Mouse (Mus musculus): ENCODE results near the gene Ppp1r15b.

Ppp1r15b gene

DNA sequence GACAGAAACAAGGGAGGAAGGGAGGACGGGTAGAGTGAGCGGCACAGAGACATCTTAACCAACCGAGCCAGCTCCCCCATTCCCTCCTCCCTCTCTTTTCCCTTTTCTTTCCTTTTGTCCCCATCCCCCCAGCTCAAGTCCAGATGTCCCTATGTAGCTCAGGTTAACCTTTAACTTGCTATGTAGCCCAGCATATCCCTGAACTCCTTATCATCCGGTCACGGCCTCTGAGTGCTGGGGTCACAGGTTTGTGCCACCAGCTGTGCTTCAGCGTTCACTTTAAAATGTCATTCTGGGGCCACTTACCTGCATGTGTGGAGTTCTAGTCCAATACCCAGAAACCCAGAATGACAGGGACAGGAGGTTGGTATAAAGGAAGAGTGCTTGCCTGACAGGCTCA, 6.8 kb upstream of the Ppp1r15b start:
- no peak for DNase-seq

DNA sequence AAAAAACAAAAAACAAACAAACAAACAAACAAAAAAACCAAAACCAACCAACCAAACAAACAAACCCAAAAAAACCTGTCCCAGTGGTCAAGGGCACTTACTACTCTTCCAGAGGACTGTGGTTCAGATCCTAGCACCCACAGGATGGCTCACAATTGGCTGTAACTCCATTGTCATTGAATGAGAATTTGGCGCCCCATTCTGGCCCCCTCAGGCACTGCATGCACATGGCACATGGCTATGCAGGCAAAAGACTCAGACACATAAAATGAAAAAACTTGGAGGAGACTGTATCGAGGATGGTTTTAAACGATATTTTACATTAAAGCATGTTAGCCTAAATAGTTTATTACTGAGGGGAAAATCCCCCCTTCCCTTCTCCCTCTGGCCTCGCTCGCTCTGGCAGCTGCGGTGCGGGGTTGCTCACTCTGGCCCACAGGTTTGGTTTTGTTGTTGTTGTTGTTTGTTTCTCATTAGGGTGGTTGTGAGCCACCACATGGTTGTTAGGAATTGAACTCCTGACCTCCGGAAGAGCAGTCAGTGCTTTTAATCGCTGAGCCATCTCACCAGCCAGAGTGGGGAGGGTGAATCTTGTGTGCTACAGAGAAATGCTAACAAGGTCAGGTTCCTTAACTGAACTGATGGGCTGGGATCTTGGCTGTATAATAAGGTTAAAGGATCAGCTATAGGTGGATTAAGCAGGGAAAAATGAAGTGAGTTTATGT, 5.1 kb upstream of the Ppp1r15b start:
- DNase-seq = no peak

DNA sequence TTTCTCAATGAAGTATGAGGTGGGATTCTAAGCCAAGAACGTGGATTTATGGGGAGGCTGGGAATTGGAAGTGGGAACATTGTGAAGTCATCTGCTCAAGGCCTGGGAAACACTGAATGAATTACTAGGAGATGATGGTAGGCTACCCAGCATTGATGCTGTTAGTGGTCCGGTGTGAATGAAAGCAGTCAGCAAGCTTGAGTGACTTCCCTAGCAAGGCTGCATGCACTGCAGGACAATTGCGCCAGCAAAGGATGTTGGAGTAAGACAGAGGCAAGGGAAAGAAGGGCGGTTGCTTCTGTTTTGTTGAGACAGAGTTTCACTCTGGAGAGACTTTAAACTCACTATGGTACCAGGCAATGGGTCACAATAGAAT, 4.6 kb upstream of the Ppp1r15b start:
- DNase-seq = no peak

DNA sequence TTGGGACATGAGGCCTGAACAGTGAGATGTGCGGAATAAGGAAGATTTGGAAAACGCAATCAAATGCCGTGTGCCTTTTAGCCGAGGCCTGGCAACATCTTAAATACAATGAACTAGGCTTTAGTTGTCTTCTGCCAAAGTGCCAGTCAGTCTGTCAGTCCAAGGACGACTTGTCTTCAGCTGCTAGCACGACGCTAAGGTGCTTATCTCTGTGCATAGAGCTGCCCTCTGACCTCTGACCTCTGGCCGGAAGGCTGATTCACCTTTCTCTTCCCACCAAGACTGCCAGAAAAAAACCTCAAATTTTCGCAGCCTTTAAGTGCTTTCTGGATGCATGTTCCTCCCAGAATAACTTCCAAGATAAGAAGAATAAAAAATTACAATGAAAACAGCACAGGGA, 3.6 kb upstream of the Ppp1r15b start:
- DNase-seq = no peak

DNA sequence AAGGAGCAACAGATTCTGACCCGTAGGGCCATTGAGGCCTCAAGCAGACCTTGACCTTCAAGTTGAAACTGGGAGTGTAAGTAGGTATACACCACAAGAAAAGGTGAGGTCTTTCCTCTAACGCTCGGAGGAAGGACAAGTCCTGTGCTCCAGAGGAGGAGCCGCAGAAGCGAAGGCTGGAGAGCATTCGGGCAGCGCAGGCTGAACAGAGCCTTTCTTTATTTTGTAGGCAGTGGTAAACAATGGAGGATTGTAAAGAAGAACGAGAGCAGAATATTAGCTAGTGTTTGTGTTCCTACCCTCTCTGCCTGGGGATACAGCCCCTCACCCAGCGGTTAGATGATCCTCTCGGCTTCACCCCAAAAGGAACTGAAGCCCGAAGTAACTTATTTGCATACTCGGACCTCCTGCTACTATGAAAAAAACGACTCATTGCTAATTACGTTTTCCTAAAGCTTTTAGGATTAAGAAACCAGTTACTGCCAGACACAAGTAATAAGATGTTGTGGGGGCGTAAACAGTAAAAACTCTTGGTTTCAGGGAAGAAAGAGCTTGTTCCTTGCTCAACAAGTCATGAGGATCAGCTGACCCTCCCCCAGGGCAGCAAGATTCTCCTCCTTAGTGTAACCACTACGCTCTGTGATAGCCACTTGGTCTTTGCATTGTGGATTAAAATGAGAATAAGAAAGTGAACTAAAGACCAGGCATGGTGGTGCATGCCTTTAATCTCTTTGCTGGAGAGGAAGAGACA, 1.3 kb upstream of the Ppp1r15b start:
- no peak for DNase-seq

DNA sequence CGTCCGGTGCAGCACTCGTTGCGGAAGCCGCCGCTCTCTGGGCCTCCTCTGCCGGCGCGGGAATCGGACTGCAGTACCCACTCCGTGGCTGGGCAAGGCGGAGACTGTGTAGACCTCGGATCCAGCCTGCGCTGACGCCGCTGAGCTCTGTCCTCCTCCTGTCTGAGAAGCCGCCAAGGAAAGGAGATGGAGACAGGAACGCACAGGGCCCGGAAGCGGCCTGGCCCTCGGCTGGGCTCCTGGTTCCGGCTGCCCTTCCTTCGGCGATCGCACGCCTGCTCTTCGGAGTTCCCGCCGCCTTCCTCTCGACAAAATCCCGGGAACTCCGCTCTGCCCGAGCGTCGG, 590 bp downstream of the Ppp1r15b start:
- DNase-seq = no peak

DNA sequence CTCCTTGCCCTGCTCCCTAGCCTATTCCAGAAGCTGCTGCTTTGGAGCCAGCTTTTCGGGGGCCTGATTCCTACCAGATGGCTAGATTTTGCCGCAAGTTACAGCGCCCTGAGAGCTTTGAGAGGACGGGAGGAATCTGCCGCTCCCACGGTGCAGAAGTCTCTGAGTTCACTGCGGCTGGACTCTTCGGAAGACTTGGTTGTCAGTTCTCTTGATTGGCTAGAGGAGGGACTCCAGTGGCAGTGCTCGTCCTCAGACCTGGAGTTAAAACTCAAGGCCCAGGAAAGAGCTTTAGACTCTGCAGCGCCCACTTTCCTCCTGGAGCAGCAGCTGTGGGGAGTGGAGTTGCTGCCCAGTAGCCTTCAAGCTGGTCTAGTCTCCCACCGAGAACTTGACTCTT, 993 bp downstream of the Ppp1r15b start:
- peak; percentile 8 for DNase-seq

DNA sequence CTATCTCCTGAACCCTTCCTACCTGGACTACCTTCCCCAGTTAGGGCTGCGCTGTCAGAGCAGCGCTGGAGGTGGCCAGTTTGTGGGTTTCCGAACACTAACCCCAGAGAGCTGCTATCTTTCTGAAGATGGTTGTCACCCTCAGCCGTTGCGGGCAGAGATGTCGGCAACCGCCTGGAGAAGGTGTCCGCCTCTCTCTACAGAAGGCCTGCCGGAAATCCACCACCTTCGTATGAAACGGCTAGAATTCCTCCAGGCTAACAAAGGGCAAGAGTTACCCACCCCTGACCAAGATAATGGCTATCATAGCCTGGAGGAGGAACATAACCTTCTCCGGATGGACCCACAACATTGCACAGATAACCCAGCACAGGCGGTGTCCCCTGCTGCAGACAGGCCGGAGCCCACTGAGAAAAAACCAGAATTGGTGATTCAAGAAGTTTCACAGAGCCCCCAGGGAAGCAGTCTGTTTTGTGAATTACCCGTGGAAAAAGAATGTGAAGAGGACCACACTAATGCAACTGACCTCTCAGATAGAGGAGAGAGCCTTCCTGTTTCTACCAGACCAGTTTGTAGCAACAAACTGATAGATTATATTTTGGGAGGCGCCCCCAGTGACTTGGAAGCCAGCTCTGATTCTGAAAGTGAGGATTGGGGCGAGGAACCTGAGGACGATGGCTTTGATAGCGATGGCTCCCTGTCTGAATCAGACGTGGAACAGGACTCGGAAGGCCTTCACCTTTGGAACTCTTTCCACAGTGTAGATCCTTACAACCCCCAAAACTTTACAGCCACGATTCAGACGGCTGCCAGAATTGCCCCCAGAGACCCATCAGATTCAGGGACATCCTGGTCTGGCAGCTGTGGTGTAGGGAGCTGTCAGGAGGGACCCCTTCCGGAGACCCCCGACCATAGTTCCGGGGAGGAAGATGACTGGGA, 1.7 kb downstream of the Ppp1r15b start:
- no peak for DNase-seq

DNA sequence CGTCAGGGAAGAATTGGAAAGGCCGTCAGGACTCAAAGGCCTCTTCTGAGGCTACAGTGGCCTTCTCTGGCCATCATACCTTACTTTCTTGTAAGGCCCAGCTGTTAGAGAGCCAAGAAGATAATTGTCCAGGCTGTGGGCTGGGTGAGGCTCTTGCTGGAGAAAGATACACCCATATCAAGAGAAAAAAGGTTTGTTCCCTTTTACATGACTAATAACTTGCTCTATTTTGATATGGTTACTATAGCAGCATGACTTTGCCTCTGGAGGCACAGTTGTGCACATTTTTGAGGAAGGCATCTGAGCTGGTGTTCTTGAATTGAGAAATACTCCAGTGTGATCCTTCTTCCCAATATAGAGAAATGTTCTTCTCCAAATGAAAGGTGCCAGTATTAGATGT, 2.5 kb downstream of the Ppp1r15b start:
- no peak for DNase-seq

DNA sequence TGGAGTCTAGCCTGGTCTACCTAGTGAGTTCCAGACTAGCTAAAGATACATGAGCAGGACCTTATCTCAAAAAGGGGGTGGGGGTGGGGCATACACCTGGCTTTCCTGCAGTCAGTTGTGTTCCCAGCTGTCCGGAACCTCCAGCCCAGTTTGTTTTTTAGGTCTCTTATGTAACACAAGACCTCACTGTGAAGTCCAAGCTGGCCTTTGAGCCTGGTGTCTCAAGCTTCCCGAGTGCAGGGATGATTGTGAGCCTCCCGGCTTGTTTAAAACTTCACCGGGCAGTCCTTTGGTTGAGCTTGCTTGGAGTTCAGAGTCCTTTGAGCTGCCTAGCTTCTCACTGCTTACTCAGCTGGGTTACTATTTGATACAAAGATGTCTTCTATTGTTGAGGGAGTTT, 3.1 kb downstream of the Ppp1r15b start:
- no peak for DNase-seq

DNA sequence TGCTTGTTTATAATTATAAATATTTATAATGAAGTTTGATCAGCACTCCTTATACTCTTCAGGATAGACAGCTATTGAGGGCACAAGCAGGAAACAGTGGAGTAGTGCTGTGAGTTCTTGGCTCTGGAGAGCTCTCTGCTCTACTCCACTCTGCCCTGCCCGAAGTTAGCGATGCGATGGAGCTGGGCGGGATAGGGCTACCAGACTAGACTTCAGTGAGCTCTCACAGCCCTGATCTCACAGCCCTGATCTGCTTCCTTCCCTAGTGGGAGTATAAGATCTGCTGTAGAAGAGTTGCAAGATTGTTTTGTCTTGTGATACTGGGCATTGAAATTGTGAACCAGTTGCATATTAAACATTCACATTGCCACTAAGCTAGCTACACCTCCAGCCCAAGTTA, 3.9 kb downstream of the Ppp1r15b start:
- DNase-seq = no peak

DNA sequence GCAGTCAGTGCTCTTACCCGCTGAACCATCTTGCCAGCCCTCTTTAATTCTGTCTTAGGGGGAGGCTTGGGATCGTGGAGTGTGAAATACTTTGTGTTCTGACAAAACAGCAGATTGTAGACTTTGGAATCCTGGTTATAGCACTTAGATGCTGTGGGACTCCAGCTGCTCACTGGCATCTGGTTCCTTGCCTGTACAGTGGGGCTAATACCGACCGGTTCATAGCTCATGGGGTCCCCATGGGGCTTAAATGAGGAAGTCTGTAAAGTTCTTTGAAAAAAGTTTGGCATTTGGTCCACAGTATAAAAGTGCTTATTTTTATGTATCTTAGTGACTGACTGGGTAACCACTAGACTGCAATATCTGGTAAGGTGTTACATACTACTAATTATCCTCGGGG, 4.9 kb downstream of the Ppp1r15b start:
- DNase-seq = no peak

DNA sequence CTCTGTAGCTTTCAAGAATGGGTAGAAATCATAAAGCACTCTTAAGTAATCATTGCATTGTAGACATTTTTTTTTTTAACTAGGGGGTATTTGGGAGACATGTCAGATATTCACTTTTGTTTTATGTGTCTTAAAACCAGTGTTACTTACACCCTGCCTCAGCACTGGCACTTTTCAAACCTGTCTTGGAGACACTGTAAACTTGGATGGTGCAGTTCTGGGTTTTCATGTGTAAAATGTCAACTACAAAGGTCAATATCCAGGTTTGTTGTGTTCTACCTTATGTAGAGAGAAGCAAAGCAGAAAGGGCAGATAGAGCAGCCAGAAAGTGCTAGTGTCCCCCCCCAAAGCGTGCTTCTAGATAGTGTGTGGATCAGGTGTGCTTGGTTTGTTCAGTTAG, 7.5 kb downstream of the Ppp1r15b start:
- DNase-seq = no peak

DNA sequence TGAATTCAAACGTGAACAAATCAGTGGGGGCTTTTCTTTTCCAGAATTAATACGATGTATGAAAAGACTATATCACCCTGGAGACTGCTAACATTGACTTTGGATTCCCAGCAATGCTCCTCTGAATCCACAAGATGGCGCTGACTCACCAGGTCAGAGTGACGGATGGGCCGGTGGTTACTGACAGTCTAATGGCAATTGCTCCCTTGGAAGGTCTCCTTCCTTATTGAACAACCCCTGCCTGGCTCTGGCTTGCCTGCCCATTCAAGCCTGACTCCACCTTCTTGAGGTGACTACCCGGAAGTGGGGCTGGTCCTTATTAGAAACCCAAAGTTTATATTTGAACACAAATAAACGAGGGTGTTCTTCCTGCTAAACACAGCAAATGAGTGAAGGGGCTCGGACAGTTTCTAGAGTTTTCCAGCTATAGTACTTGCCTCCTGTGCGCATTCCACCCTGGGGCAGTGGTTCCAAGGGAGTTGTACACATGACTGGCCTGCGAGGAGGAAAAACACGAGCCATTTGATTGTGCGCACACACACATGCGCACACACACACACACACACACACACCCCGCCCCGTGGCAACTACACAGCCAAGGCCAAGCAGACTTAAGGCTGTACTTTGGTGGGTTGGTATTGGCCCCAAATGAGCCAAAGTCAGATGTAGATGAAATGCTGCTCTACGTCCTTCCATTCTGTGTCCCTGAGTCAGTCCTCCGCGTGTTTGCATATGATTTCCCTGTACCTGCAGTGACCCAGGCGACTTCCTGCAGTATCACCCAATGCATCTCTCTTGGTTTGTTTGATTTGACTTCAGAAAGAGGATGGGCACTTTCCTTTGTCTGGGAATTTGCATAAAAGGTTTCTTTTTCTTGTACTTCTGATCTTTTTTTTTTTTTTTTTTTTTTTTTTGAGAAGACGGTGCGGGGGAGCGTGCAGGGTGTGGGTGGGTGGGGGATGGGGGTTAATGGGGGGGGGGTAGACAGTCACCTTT, 15.4 kb downstream of the Ppp1r15b start:
- DNase-seq = peak; percentile 48

DNA sequence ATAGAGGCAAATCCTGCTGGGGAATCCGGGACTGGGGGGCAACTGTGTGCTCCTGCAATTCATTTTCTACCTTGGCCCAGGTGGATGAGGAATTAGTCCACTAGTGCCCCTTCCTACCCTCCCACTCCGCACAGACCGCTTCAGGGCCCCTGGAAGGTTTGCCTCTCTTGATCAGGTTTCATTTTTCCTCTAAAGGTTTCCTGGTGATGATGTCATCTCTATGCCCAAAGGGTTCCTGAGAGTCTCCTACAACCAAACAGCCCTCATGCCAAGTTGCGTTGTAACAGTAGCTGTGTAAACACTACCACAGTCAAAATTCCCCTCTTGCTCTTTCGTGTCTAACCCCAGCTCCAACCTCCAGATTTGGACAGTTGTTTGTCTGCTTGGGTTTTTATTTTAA, 16.4 kb downstream of the Ppp1r15b start:
- DNase-seq = no peak

DNA sequence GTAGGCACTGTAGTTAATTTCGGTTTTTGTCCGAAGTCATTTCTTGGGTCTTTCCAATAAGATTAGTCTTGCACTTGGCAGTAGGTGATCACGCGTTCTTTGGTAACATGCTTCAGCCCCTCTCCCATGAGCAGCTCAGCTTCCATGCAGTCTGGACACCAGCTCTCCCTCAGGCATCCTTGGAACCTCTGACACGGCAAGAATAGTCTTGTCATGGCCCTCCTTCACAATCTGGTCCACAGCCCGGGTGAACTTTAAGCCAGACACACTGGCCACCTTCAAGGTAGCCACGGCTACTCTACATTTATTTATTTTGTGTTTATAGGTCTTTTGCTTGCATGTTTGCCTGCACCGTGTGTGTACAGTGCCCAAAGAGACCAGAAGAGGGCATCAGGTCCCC, 17.2 kb downstream of the Ppp1r15b start:
- DNase-seq = no peak

DNA sequence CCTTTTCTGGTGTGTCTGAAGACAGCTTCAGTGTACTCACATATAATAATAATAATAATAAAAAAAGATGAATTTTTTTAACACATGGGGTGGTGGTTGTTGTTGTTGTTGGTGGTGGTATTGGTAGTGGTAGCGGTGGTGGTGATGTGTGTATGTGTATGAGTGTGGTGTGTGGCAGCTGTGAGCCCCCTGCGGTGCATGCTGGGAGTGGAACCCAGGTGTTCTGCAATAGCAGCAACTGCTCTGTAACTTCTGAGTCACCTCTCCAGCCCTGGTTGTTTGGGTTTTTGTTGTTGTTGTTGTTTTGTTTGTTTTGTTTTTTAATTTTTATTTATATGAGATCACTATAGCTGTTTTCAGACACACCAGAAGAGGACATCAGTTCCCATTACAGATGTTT, 19.6 kb downstream of the Ppp1r15b start:
- DNase-seq = no peak

DNA sequence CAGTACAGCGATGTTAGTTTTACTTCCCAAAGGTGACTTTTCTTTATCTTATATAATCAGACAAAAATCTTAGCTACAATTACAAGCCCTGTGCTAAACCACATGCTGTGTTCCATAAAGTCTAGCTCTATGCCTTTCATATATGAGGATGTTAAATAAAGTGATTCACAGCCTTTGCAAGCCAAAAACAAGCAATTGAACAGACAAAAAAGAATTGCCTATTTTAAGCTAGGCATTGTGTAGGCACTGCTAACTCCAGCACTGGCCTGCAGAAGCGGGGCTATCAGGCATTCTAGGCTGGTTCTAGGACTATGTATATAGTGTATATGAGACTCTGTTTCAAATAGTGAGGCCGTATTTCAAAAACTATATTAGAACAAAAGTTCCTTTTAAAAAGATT, 21.3 kb downstream of the Ppp1r15b start:
- no peak for DNase-seq

DNA sequence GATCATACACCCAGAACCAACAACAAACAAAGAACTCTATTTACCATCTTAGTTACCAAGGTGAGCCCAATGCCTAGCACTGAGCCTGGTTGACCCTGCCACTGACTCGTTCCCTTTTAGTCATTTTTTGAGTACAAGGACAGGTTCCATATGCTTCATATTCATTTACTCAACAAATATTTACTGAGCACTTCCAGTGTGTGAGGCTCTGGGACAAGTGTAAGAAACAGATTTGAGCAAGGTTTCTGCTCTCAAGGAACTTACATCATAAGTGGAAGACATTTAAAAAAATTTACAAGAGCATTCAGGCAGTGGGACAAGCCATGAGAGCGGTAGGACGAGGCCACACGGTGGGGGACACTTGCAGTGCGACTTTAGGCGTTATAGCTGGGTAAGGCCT, 24.3 kb downstream of the Ppp1r15b start:
- no peak for DNase-seq

DNA sequence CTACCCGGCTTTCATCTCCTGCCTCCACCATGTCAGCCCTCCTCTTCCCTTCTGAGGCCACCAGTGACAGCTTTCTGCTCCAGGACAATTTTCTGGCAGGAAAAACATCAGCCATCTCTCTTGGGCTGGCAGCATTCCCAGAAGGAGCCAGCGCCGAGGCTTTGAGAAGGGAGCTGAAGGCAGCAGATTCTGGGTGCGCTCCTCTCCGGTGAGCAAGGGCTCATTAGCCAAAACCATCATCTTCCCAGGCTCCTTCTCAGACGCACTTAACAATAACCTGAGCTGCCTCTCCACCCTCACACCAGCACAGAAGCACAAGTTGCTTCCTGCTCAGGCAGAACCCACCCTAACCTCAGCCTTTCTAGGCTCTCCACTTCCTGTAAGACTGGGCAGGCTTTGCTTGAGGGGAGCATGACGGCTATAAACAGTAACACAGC, 28.2 kb downstream of the Ppp1r15b start:
- DNase-seq = peak; percentile 70

DNA sequence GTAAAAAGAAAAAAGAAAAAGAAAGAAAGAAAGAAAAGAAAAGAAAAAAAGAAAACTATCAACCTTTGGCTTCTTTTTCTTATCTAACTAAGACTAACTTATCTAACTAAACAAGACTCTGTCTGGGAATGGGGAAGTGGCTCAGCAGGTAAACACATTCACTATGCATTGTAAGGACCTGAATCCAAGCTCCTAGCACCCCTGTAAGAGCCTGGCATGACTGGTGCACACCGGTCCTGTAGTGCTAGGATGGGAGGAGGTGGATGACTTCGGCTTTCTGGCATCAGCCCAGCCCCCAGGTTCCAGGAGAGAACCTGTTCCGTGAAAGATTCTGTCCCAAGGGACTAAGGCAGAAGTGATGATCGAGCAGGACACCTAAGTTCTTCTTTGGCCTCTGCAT, 30.6 kb downstream of the Ppp1r15b start:
- DNase-seq = no peak

DNA sequence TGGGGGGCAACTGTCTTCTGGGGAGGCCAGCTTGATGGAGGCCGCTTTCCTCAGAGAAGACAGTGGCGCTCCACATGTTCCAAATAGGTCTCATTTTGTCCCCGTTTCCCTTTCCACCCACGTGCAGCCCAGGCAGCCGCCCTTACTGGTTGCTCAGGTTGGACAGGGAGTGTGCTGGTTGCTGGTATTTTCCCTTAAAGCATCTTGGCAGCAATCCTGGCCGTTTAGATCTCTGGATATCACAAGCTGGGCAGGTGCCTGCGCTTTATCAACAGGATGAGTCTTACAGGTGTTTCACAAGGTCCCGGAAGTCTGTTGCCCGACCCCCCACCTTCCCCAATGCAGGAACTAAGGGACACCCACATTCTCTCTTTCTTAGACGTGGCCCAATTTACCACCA, 31.1 kb downstream of the Ppp1r15b start:
- no peak for DNase-seq

DNA sequence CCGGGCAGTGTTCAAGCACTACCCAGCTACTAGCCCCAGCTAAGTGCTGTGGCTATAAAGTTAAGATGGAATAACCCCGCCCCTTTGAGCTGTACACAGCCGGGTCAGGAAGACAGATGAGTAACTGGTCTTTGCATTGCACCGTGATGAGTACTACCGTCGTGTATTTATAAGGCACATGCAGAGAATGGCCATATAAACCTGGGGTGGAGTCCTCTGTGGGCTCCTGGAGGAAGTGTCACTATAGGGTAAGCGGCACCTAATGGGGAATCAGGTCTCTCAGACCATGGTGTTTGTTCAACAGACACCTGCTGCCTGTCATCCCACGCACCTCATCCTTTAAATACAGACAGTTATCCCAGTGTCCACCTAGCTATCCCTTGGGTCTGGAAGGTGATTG, 32.0 kb downstream of the Ppp1r15b start:
- no peak for DNase-seq
